7 mouse cellular contexts compared by ENCODE assay signal in genomic region chr19:3684957-3685580, GRCm38 (mm10). TPM values are rescaled to one million over a fixed set of nuclear protein-coding genes. Genes with fewer than 3 reads are reported as not detected.
DNase-seq lines count a peak whose midpoint lies in the region; ATAC-seq and TF ChIP-seq lines count a peak whose summit lies in the region.

No protein-coding gene starts in this region.

- 12% methylated on average over 11 of the region's 11 CpGs for WGBS in bone marrow, adult 2 months
- 30% methylated on average over 11 of the region's 11 CpGs for WGBS in heart, embryonic 16.5 days
- WGBS in lung, embryonic 16.5 days: 4% methylated on average over 11 of the region's 11 CpGs

- H3K9me3 ChIP-seq in E14TG2a.4 (ENCODE audit: low read length): no peaks in the 10 kb centered on the region
- 0 out of 2 replicates have a peak, but pooled peaks cover 2% of the 10 kb centered on the region for H3K9me3 ChIP-seq in heart, embryonic 16.5 days (replicated peaks; ENCODE audit: control insufficient read depth, low read length)
- no peaks in the 10 kb centered on the region for H3K9me3 ChIP-seq in lung, embryonic 16.5 days (ENCODE audit: control insufficient read depth, low read length)

- H3K4me1 ChIP-seq in E14TG2a.4 (replicated peaks; ENCODE audit: low read depth, low read length): peaks cover 78% of the 10 kb centered on the region
- peaks cover 4% of the 10 kb centered on the region for H3K4me1 ChIP-seq in bone marrow, adult 2 months (ENCODE audit: control insufficient read depth, insufficient read depth, low read length)
- peaks cover 40% of the 10 kb centered on the region for H3K4me1 ChIP-seq in heart, embryonic 16.5 days (ENCODE audit: control insufficient read depth, insufficient read depth, low read length)
- H3K4me1 ChIP-seq in lung, embryonic 16.5 days (replicated peaks; ENCODE audit: control insufficient read depth, insufficient read depth, low read length): peaks cover 59% of the 10 kb centered on the region

- ATAC-seq in heart, embryonic 16.5 days (replicated peaks; ENCODE audit: extremely low read depth, insufficient read depth, low FRiP score): no peak
- ATAC-seq in lung, embryonic 16.5 days (ENCODE audit: low read depth): no peak

- peak overlapping the region; percentile 96 for H3K9ac ChIP-seq in heart, embryonic 16.5 days (ENCODE audit: low read length)
- H3K9ac ChIP-seq in lung, embryonic 16.5 days (ENCODE audit: low read length): peak overlapping the region; percentile 99

- H3K4me2 ChIP-seq in heart, embryonic 16.5 days (ENCODE audit: low read depth, low read length): peak overlapping the region; percentile 98
- peak overlapping the region; percentile 96 for H3K4me2 ChIP-seq in lung, embryonic 16.5 days (ENCODE audit: low read depth, low read length)

- no peaks in the 10 kb centered on the region for H3K36me3 ChIP-seq in E14TG2a.4 (ENCODE audit: insufficient read depth, low read length)
- no peaks in the 10 kb centered on the region for H3K36me3 ChIP-seq in heart, embryonic 16.5 days (ENCODE audit: control insufficient read depth, insufficient read depth)
- no peaks in the 10 kb centered on the region for H3K36me3 ChIP-seq in lung, embryonic 16.5 days (ENCODE audit: control insufficient read depth, insufficient read depth, low read length)

- peak overlapping the region; percentile 91 for H3K4me3 ChIP-seq in E14TG2a.4 (replicated peaks; ENCODE audit: low read length)
- H3K4me3 ChIP-seq in bone marrow, adult 2 months (replicated peaks; ENCODE audit: control insufficient read depth, low read depth, low read length): peak overlapping the region; percentile 3
- peak overlapping the region; percentile 73 for H3K4me3 ChIP-seq in heart, embryonic 16.5 days (ENCODE audit: low read length)
- peak overlapping the region; percentile 71 for H3K4me3 ChIP-seq in lung, embryonic 16.5 days (ENCODE audit: low read length)

- no peak overlapping the region for H3K27ac ChIP-seq in bone marrow, adult 2 months (ENCODE audit: control insufficient read depth, insufficient read depth, low read depth, low read length, poor library complexity)
- H3K27ac ChIP-seq in heart, embryonic 16.5 days (ENCODE audit: low read length): peak overlapping the region; percentile 72
- peak overlapping the region; percentile 90 for H3K27ac ChIP-seq in lung, embryonic 16.5 days (ENCODE audit: low read length)

- no peak for TF ChIP-seq POLR2A in bone marrow, adult 2 months (IDR thresholded peaks at IDR 0.05; ENCODE audit: borderline replicate concordance, control insufficient read depth, low read depth, low read length)

- peak; percentile 45 for DNase-seq in yolk sac, embryonic 10.5 days (ENCODE audit: low spot score)
- DNase-seq in spleen, postnatal 10 days (ENCODE audit: low spot score in 2 of 2): no peak
- no peak for DNase-seq in gastrocnemius, adult 8-10 months (ENCODE audit: low spot score in 2 of 2)

- peaks cover 18% of the 10 kb centered on the region for H3K27me3 ChIP-seq in E14TG2a.4 (ENCODE audit: insufficient read depth, low read length)
- H3K27me3 ChIP-seq in heart, embryonic 16.5 days (ENCODE audit: control insufficient read depth, insufficient read depth, low read length): no peaks in the 10 kb centered on the region
- H3K27me3 ChIP-seq in lung, embryonic 16.5 days (ENCODE audit: control insufficient read depth, insufficient read depth, low read depth, low read length): no peaks in the 10 kb centered on the region

- TF ChIP-seq CTCF in E14TG2a.4 (conservative IDR thresholded peaks at IDR 0.05; ENCODE audit: low read length): no peak
- no peak for TF ChIP-seq CTCF in bone marrow, adult 2 months (IDR thresholded peaks at IDR 0.05; ENCODE audit: control insufficient read depth, insufficient read depth, low read length)

RNA-seq across cellular contexts. Expression of gene Lrp5, which starts 1.3 kb away (rescaled TPM):
- polyA plus RNA-seq in bone marrow, adult 2 months (2011; ENCODE audit: insufficient read depth, insufficient read length, low replicate concordance, missing spikeins): 4.5 and 5.8 TPM in 2 replicates
- polyA plus RNA-seq in heart, embryonic 16.5 days (2015; fragmentation: Nextera tagmentation; extraction: Ambion mirVana): 3.1 and 3.7 TPM in 2 replicates
- polyA plus RNA-seq in lung, embryonic 16.5 days (2015; fragmentation: Nextera tagmentation; extraction: Ambion mirVana): 7.4 and 7.8 TPM in 2 replicates
- total RNA-seq in gastrocnemius, adult 8-10 months (2022): 10 to 100 TPM; 18.5 to 23.0 (median 19.6) TPM

RNA-seq across cellular contexts. Expression of gene 1810055G02Rik, which starts 23.0 kb away (rescaled TPM):
- 1.8 and 6.0 TPM in 2 replicates for polyA plus RNA-seq in bone marrow, adult 2 months (2011; ENCODE audit: insufficient read depth, insufficient read length, low replicate concordance, missing spikeins)
- polyA plus RNA-seq in heart, embryonic 16.5 days (2015; fragmentation: Nextera tagmentation; extraction: Ambion mirVana): 18.6 and 20.1 TPM in 2 replicates
- polyA plus RNA-seq in lung, embryonic 16.5 days (2015; fragmentation: Nextera tagmentation; extraction: Ambion mirVana): 28.3 and 32.4 TPM in 2 replicates
- 1 to 10 TPM; 6.4 to 9.8 (median 7.9) TPM for total RNA-seq in gastrocnemius, adult 8-10 months (2022)

Comparison
In these comparisons a context has a peak if more than half of its experiments do, and no peak if none do; other contexts are left out.
1. H3K4me3 ChIP-seq: peak in every context shown above with its lines; median percentile 91 in E14TG2a.4; 73 in heart, embryonic 16.5 days; 71 in lung, embryonic 16.5 days; 3 in bone marrow, adult 2 months.